Mouse (Mus musculus) sigmoid colon, adult 10 weeks (tissue): ENCODE data around the gene Tfg. TPM values are rescaled to one million over a fixed set of nuclear protein-coding genes. Genes with fewer than 3 reads are reported as not detected.

ENCODE experiments used
- polyA plus RNA-seq: library from polyadenylated mRNA; stranded (reverse); fragments of 350-450 nt; fragmentation: Illumina TruSeq; extraction: RNeasy Lipid Tissue Mini Kit (QIAGEN cat#74804); gene quantifications from one replicate; pipeline ENCODE4 v1.2.3, GENCODE M21; 2014; ENCODE audit warnings: low read depth, low replicate concordance

Gene Tfg
- polyA plus RNA-seq: 331 TPM

GRCm38 (mm10) chr16:56717224-56718200, at the start of gene Tfg:
Tfg (minus strand) TSS chr16:56717450.

Other genes with a start within 250 kb of the Tfg start
- 71.9 TPM for gene Abi3bp, start 239.6 kb downstream of the Tfg start, polyA plus RNA-seq
- gene Adgrg7, start 78.4 kb upstream of the Tfg start, polyA plus RNA-seq: 1,206 TPM
- 13.3 TPM for gene Tmem45a, start 168.7 kb upstream of the Tfg start, polyA plus RNA-seq
- not detected for gene Lnp1, start 210.6 kb upstream of the Tfg start, polyA plus RNA-seq